Mouse (Mus musculus): Measurements from ENCODE around the gene Ldhc. TPM values are rescaled to one million over a fixed set of nuclear protein-coding genes. Genes with fewer than 3 reads are reported as not detected.
"Not testable (repeated sequence)": the region's sequence is repeated elsewhere in the genome, so short reads cannot be mapped to it uniquely, and the experiment has no call there.

Gene Ldhc
- polyA plus RNA-seq, 1 experiment from 2014 or later = 0.23 TPM

DNA sequence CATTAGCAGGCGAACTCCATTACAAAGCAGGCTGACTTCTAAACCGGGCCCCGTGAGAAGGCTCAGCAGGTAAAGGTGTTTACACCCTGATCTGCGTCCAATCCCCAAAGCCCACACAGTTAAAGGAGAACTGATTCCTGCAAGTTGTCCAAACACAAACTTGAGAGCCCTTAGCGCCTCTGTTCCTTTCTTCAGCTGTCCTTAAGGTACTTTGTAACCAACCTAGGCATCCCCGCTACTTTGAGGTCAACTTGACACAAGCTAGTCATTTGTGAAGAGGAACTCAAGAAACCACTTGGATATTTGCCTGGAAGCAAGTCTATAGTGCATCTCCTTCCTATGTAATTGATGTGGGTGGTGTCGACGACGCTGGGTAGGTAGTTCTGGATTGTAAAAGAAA, 3.6 kb upstream of the Ldhc start:
- no peaks in the 10 kb centered on the region for H3K4me1 ChIP-seq (ENCODE audit: insufficient read depth)
- DNase-seq (no peak), ATAC-seq (no peak)
- H3K4me2 ChIP-seq (ENCODE audit: low read depth, low read length) = no peak overlapping the region
- peaks cover 33% of the 10 kb centered on the region for H3K36me3 ChIP-seq (replicated peaks; ENCODE audit: insufficient read depth, low read length)
- H3K27ac ChIP-seq (ENCODE audit: low read depth) = no peak overlapping the region
- H3K27me3 ChIP-seq (ENCODE audit: insufficient read depth, low read length) = no peaks in the 10 kb centered on the region
- no peak overlapping the region for H3K4me3 ChIP-seq (ENCODE audit: low read depth, low read length)
- TF ChIP-seq CTCF (IDR thresholded peaks at IDR 0.05; ENCODE audit: low read depth) (no peak), EP300 (IDR thresholded peaks at IDR 0.05; ENCODE audit: low read depth) (no peak)
- no peak overlapping the region for H3K9ac ChIP-seq (replicated peaks)
- H3K9me3 ChIP-seq (ENCODE audit: low read length) = no peaks in the 10 kb centered on the region
- WGBS (ENCODE audit: insufficient replicate concordance) = 71% methylated on average over 9 of the region's 9 CpGs

- ATAC-seq = no peak
- H3K4me3 ChIP-seq (ENCODE audit: low read depth, low read length) = no peak overlapping the region
- H3K27ac ChIP-seq (ENCODE audit: low read depth) = no peak overlapping the region
- H3K27me3 ChIP-seq (ENCODE audit: insufficient read depth, low read length) = no peaks in the 10 kb centered on the region
- no peak overlapping the region for H3K4me2 ChIP-seq (ENCODE audit: low read depth, low read length)
- no peaks in the 10 kb centered on the region for H3K9me3 ChIP-seq (ENCODE audit: low read length)
- peaks cover 18% of the 10 kb centered on the region for H3K36me3 ChIP-seq (replicated peaks; ENCODE audit: insufficient read depth, low read length)
- TF ChIP-seq CTCF (IDR thresholded peaks at IDR 0.05; ENCODE audit: low read depth) = no peak
- TF ChIP-seq EP300 (IDR thresholded peaks at IDR 0.05; ENCODE audit: low read depth) = no peak
- 64% methylated on average over 6 of the region's 6 CpGs for WGBS (ENCODE audit: insufficient replicate concordance)
- no peak overlapping the region for H3K9ac ChIP-seq (replicated peaks)
- DNase-seq = no peak
- no peaks in the 10 kb centered on the region for H3K4me1 ChIP-seq (ENCODE audit: insufficient read depth)
Measured at GRCm38 (mm10) chr7:46859031-46859430, 2.0 kb upstream of the Ldhc start.

DNA sequence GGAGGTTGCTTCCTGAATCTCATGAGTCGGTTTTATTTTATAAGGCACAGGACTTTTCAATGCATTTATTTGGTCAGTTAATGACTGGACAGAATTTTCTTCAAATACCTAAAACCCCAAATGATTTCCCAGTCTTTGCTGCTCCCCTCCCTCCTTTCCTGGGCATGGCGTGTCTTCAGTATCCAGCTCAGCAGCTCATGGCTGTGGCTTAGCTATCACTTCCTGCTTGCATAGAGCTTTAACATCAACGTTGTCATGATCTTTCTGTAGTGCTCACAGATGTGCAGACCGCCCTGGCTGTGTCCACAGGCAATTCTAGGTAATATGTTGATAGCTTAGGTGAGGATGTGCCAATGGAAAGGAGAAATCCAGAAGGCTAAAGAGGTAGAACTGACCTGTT, 11.0 kb downstream of the Ldhc start:
- Histone ChIP-seq H3K27ac (ENCODE audit: low read depth) (no peak overlapping the region), H3K36me3 (replicated peaks; ENCODE audit: insufficient read depth, low read length) (no peaks in the 10 kb centered on the region), H3K4me1 (ENCODE audit: insufficient read depth) (no peaks in the 10 kb centered on the region), H3K27me3 (ENCODE audit: insufficient read depth, low read length) (no peaks in the 10 kb centered on the region), H3K4me2 (ENCODE audit: low read depth, low read length) (no peak overlapping the region), H3K9ac (replicated peaks) (no peak overlapping the region), H3K4me3 (ENCODE audit: low read depth, low read length) (no peak overlapping the region), H3K9me3 (ENCODE audit: low read length) (no peaks in the 10 kb centered on the region)
- 38% methylated on average over 4 of the region's 4 CpGs for WGBS (ENCODE audit: insufficient replicate concordance)
- no peak for DNase-seq
- no peak for ATAC-seq
- TF ChIP-seq CTCF (IDR thresholded peaks at IDR 0.05; ENCODE audit: low read depth) (no peak), EP300 (IDR thresholded peaks at IDR 0.05; ENCODE audit: low read depth) (no peak)

- H3K36me3 ChIP-seq (replicated peaks; ENCODE audit: insufficient read depth, low read length) = no peaks in the 10 kb centered on the region
- 54% methylated on average over 4 of the region's 4 CpGs for WGBS (ENCODE audit: insufficient replicate concordance)
- DNase-seq = no peak
Measured at GRCm38 (mm10) chr7:46876841-46877240, 15.8 kb downstream of the Ldhc start.

DNA sequence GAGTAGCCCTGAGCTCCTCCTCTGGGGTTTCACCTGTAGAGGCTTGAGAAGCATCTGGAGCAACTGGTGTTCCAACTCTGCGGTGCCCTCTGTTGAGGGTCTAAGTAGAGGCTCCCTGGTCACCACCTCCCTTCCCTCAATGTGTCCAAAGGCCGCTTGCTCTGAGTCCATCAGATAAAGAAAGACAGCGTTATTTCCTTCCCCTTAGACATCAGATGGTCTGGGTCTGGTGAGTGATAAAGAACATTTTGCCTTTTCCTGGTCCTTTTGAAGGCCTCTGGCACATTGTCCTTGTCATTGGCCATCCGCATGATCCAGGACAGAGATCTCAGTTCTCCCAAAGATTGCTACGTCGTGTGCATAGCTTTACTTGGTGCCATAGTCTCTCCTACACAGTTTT, 16.3 kb downstream of the Ldhc start:
- Histone ChIP-seq H3K4me2 (ENCODE audit: low read depth, low read length) (no peak overlapping the region), H3K4me1 (ENCODE audit: insufficient read depth) (no peaks in the 10 kb centered on the region; the same call in none of the 2 replicates), H3K27ac (ENCODE audit: low read depth) (no peak overlapping the region), H3K4me3 (ENCODE audit: low read depth, low read length) (no peak overlapping the region), H3K36me3 (replicated peaks; ENCODE audit: insufficient read depth, low read length) (no peaks in the 10 kb centered on the region), H3K27me3 (ENCODE audit: insufficient read depth, low read length) (no peaks in the 10 kb centered on the region), H3K9me3 (ENCODE audit: low read length) (no peaks in the 10 kb centered on the region), H3K9ac (replicated peaks) (no peak overlapping the region)
- WGBS (ENCODE audit: insufficient replicate concordance) = 43% methylated on average over 6 of the region's 6 CpGs
- TF ChIP-seq CTCF (IDR thresholded peaks at IDR 0.05; ENCODE audit: low read depth) = no peak
- no peak for TF ChIP-seq EP300 (IDR thresholded peaks at IDR 0.05; ENCODE audit: low read depth)
- no peak for DNase-seq
- no peak for ATAC-seq

More at GRCm38 (mm10) chr7:46876841-46877240, 15.8 kb downstream of the Ldhc start:
- no peaks in the 10 kb centered on the region for H3K27me3 ChIP-seq (ENCODE audit: insufficient read depth, low read length)
- no peak overlapping the region for H3K4me2 ChIP-seq (ENCODE audit: low read depth, low read length)
- H3K9ac ChIP-seq (replicated peaks) = no peak overlapping the region
- TF ChIP-seq CTCF (IDR thresholded peaks at IDR 0.05; ENCODE audit: low read depth) = no peak
- TF ChIP-seq EP300 (IDR thresholded peaks at IDR 0.05; ENCODE audit: low read depth) = no peak
- no peak overlapping the region for H3K4me3 ChIP-seq (ENCODE audit: low read depth, low read length)
- H3K27ac ChIP-seq (ENCODE audit: low read depth) = no peak overlapping the region
- no peaks in the 10 kb centered on the region; the same call in none of the 2 replicates for H3K4me1 ChIP-seq (ENCODE audit: insufficient read depth)
- ATAC-seq = no peak
- no peaks in the 10 kb centered on the region for H3K9me3 ChIP-seq (ENCODE audit: low read length)

GRCm38 (mm10) chr7:46879851-46880250, 18.8 kb downstream of the Ldhc start:
- TF ChIP-seq EP300 (IDR thresholded peaks at IDR 0.05; ENCODE audit: low read depth) (no peak), CTCF (IDR thresholded peaks at IDR 0.05; ENCODE audit: low read depth) (no peak)
- DNase-seq (no peak), ATAC-seq (no peak)
- no peak overlapping the region for H3K9ac ChIP-seq (replicated peaks)
- H3K36me3 ChIP-seq (replicated peaks; ENCODE audit: insufficient read depth, low read length) = 0 out of 2 replicates have a peak, but pooled peaks cover 1% of the 10 kb centered on the region
- H3K4me1 ChIP-seq (ENCODE audit: insufficient read depth) = no peaks in the 10 kb centered on the region; the same call in none of the 2 replicates
- no peaks in the 10 kb centered on the region for H3K27me3 ChIP-seq (ENCODE audit: insufficient read depth, low read length)
- no peak overlapping the region for H3K4me3 ChIP-seq (ENCODE audit: low read depth, low read length)
- H3K9me3 ChIP-seq (ENCODE audit: low read length) = no peaks in the 10 kb centered on the region
- no peak overlapping the region for H3K27ac ChIP-seq (ENCODE audit: low read depth)
- H3K4me2 ChIP-seq (ENCODE audit: low read depth, low read length) = no peak overlapping the region
- 79% methylated on average over 5 of the region's 5 CpGs for WGBS (ENCODE audit: insufficient replicate concordance)

DNA sequence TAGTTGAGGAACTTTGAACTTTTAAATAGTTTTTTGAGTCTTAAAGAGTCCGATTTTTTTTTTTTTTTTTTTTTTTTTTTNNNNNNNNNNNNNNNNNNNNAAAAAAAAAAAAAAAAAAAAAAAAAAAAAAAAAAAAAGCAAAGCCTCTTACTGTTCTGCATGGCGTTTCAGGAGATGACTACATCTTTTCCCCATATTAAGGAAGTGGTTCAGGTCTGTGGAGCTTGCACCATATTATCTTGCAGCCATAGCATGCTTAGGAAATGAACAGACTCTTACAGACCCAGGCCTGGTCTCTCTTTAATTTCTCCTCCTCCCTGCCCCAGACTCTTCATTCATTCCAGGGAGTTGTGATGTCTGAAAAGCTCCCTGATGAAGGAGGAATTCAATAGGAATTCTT, 20.0 kb downstream of the Ldhc start:
- Histone ChIP-seq H3K27ac (ENCODE audit: low read depth) (no peak overlapping the region), H3K36me3 (replicated peaks; ENCODE audit: insufficient read depth, low read length) (peaks cover 4% of the 10 kb centered on the region; the same call in 1 of the 2 replicates), H3K27me3 (ENCODE audit: insufficient read depth, low read length) (no peaks in the 10 kb centered on the region), H3K4me2 (ENCODE audit: low read depth, low read length) (no peak overlapping the region), H3K9me3 (ENCODE audit: low read length) (no peaks in the 10 kb centered on the region), H3K4me3 (ENCODE audit: low read depth, low read length) (no peak overlapping the region), H3K4me1 (ENCODE audit: insufficient read depth) (no peaks in the 10 kb centered on the region; the same call in none of the 2 replicates), H3K9ac (replicated peaks) (no peak overlapping the region)
- DNase-seq = no peak
- WGBS (ENCODE audit: insufficient replicate concordance) = 52% methylated on average over 2 of the region's 2 CpGs
- ATAC-seq = no peak
- TF ChIP-seq CTCF (IDR thresholded peaks at IDR 0.05; ENCODE audit: low read depth) (no peak), EP300 (IDR thresholded peaks at IDR 0.05; ENCODE audit: low read depth) (no peak)

- not testable (repeated sequence) for H3K9ac ChIP-seq (replicated peaks); H3K4me1 ChIP-seq (ENCODE audit: insufficient read depth); H3K27me3 ChIP-seq (ENCODE audit: insufficient read depth, low read length); ATAC-seq; H3K9me3 ChIP-seq (ENCODE audit: low read length); H3K4me3 ChIP-seq (ENCODE audit: low read depth, low read length); H3K27ac ChIP-seq (ENCODE audit: low read depth); DNase-seq; H3K4me2 ChIP-seq (ENCODE audit: low read depth, low read length)
- peaks cover 13% of the 10 kb centered on the region; the same call in 1 of the 2 replicates for H3K36me3 ChIP-seq (replicated peaks; ENCODE audit: insufficient read depth, low read length)
- WGBS (ENCODE audit: insufficient replicate concordance) = 81% methylated on average over 6 of the region's 8 CpGs
Measured at GRCm38 (mm10) chr7:46881941-46882340, 20.9 kb downstream of the Ldhc start.
